Mouse (Mus musculus) retina, postnatal 1 day (tissue): ENCODE measurements around the gene Krt8.

Source experiments
- DNase-seq: peaks from one replicate; pipeline ENCODE4 v3.0.0-alpha.2; 2012

Gene Krt8

DNA sequence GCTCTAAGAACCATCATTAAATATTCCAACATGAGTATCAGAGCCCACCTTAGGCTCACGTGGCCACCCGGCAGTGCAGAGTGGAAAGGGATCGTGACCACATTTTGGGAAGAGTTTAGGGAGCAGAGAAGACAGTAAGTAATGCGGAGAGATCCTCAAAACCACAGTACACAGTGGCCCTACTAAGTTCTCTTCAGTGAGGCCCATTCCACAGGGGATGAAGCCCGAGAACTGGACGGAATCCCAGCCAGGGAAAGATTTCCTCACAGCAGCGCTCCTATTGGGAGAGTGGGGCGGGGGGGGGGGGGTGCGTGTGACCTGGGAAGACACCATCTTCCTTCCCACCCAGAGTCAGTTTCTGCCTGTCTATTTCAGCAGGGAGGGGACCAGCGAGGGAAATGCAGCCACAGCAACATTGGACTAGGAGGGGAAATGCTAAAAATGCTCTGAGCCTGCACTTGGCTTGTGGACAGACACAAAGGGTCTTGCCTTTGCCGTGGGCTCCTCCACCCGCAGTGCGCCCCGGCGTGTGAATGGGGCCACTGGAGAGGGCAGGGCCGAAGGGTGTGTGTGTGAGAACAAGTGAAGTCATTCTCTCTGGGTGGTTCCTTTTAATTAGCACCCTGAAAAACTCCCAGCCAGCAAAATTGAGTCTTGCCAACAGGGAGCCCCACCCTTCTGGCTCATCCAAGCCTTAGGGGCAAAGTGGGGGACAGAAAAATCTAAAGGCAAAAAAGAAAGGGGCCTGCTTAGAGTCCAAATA, 30.0 kb downstream of the Krt8 start:
- peak; percentile 17 for DNase-seq

DNA sequence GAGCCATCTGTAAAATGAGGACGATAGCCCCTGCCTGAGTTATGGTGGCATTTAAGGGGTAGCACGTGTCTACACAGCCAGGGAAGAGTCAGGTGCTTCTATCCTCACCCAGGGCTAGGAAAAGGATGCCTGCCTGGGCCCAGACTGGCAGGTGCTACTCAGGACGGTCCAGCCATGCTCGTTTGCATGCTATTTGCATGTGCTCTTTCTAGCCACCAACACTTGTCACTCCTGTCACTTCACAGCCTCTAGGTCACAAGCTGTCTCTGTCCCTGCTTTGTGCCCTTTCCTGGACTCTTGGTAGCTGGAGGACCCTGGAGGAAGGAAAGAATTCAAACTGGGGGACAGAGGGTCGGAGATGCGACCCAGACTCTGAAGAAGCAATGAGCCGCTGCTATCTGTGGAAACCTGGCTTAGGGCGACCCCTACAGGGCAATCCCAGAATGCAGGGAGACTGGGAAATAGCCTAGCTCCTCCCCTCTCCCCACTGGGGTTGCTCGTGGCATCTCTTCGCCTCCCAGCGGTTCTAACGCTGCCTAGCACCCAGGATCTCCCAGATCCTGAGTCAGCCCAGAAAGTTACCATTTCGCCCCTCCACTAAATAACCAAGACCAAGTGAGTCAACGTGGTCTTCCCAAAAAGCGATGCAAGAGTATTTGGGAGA, 30.7 kb downstream of the Krt8 start:
- DNase-seq = peak; percentile 95

DNA sequence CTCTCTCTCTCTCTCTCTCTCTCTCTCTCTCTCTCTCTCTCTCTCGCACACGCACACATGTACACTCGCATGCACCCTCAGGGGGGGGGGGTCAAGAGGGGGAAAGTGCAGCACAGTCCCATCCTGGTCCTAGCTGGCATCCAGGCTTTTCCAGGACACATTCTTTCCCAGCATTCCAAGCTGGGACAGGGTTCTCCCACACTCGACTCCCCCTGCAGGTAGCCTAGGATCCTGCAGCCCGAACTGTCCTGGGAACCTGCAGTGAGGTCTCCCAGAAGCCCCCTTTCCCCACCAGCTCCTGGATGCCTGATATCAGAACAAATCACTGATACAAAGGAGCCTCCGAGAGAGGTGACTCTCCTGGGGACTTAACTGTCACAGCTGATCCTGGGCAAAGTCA, 33.7 kb downstream of the Krt8 start:
- DNase-seq = peak; percentile 80

DNA sequence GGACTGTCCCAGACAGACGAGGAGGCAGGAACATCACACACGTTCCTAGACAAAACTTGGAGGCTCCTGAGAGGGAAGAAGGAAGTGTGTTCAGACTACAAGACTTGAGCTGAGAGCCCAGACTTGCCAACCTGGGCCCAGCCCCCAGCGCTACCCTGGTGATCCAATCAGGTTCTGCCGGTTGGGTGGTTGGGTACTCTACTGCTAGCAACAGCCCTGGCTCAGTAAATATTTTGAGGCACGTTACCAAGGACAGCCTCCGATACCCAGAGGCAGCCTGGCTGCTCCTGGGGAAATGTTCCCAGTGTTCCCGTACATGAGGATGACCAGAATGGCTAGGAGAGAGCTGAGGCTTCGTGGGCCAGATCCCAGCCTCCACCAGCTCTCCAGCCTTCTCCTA, 37.5 kb downstream of the Krt8 start:
- no peak for DNase-seq

DNA sequence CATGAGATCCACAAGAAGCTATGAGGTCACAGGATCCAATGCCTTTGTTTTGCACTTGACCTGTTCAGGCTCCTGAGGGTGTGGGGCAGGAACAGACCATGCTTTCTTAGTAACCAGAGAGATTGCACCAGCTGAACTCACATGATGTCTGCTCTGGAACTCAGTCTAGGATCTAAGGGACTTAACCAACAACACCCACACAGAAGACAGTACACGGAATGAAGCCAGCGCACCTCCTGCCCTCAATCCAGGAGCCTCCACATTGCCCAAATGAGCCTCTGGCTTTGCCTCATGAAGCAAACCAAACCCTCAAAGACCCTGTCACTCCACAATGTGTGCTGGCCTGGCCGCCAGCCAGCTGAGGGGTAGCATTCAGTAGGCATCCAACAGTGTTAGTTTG, 45.4 kb downstream of the Krt8 start:
- no peak for DNase-seq

DNA sequence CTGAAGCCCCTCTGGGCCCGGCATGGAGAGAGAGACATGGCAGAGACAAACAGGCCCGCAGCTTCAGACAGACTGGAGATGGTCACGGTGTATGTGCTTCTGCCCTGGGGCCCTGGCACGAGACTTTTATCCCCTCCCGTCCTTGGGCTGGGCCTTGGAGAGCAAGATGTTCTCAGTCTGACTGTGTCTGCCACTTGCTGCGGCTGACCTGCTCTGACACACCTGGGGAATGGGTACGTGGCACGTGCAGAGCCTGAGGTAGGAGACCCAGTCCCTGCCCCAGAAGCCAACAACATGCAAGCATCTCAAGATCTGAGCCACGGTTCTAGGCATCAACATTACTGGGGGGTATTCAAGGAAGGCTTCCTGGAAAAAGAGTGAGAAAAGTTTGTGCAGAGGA, 50.1 kb downstream of the Krt8 start, which contains the start of gene Krt78:
Gene Krt78 (minus strand): TSS at position 101 of the 400 bp plus-strand sequence.
- DNase-seq = no peak

DNA sequence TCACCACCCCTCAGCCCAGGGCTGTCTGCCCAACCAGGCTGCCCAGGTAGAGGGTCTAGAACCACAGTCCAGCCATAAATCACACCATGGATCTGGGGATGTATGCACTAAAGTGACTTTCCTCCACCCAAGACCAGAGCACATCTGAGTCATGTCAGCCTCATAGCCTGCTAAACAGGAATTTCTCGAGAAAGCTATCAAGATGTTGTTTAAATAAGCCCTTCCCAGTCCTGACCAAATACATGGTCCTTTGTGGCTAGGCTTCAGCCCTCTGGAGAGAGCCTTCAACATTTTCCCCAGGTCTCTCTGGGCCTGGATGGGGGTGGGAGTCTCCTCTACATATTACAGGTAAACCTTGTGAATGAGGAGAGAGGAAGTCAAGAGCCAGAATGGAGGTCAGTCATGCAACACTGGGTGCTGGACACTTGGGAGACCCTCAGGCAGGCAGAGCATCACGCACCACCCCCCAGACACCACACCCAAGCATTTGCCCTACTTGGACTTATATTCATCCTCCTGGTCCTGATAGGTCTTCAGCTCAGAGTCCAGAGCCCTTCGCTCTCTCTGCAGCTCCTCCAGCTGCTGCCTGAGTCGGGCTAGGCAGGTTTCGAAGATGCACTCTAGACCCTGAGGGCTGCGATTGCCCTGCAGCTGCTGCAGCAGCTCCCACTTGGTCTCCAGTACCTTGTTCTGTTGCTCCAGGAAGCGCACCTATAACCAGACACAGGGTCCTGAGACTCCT, 51.4 kb downstream of the Krt8 start:
- no peak for DNase-seq
